Mouse (Mus musculus) midbrain, embryonic 16.5 days (tissue): ENCODE results near the gene Trim11. TPM values are rescaled to one million over a fixed set of nuclear protein-coding genes. Genes with fewer than 3 reads are reported as not detected.

Experiments
- ATAC-seq: fragments of 200-750 bp; cut with Nextera tagmentation; 2 replicates; pipeline ENCODE4 v1.8.0; 2017; ENCODE audit warnings: moderate TSS enrichment
- H3K27ac ChIP-seq: fragments of 300-500 bp; sonication (generic); 2 replicates; pipeline ENCODE4 v1.5.1; 2014; ENCODE audit warnings: mild to moderate bottlenecking, low read length, mixed read lengths
- H3K27me3 ChIP-seq: fragments of 300-500 bp; sonication (generic); 2 replicates; pipeline ENCODE4 v1.6.1; 2014; ENCODE audit warnings: low read depth, low read length, mixed read lengths; ENCODE audit not compliant: control insufficient read depth, insufficient read depth
- H3K36me3 ChIP-seq: fragments of 300-500 bp; sonication (generic); 2 replicates; pipeline ENCODE4 v1.6.1; 2014; ENCODE audit warnings: mild to moderate bottlenecking, low read length, moderate library complexity, mixed read lengths; ENCODE audit not compliant: control insufficient read depth, insufficient read depth
- H3K4me1 ChIP-seq: fragments of 300-500 bp; sonication (generic); 2 replicates; pipeline ENCODE4 v1.6.1; 2014; ENCODE audit warnings: mild to moderate bottlenecking, low read length, mixed read lengths; ENCODE audit not compliant: control insufficient read depth, insufficient read depth
- H3K4me2 ChIP-seq: fragments of 300-500 bp; sonication (generic); 2 replicates; pipeline ENCODE4 v1.6.1; 2014; ENCODE audit warnings: mild to moderate bottlenecking, low read length, mixed read lengths
- H3K4me3 ChIP-seq: fragments of 300-500 bp; sonication (generic); 2 replicates; pipeline ENCODE4 v1.5.1; 2014; ENCODE audit warnings: low read depth, mild to moderate bottlenecking, low read length, moderate library complexity, mixed read lengths
- H3K9ac ChIP-seq: fragments of 300-500 bp; sonication (generic); 2 replicates; pipeline ENCODE4 v1.6.1; 2014; ENCODE audit warnings: low read depth, low read length, mixed read lengths
- H3K9me3 ChIP-seq: fragments of 300-500 bp; sonication (generic); replicated peaks from 2 replicates; pipeline ENCODE4 v1.6.1; 2014; ENCODE audit warnings: mild to moderate bottlenecking, low read length, mixed read lengths; ENCODE audit not compliant: control insufficient read depth, poor library complexity, severe bottlenecking
- WGBS: fragments of 180-500 bp; shearing (Covaris S2); extraction: QIAGEN DNeasy Blood & Tissue Kit; methylation state at CpG from one replicate; pipeline ENCODE4 v1.1.7; 2014; 5-methylcytosine and 5-hydroxymethylcytosine counted together
- polyA plus RNA-seq: library from polyadenylated mRNA; unstranded; fragments of >200 nt; fragmentation: Nextera tagmentation; extraction: Ambion mirVana; gene quantifications from 2 replicates; pipeline ENCODE4 v1.2.1, GENCODE M21; 2015

Trim11 gene
- polyA plus RNA-seq, 1 experiment from 2014 or later, result 19.5 TPM

- H3K9ac ChIP-seq, result 0 out of 2 replicates have a peak overlapping the region, but pooled peaks have one; percentile 17
- ATAC-seq, result no peak
- 53% methylated on average over 14 of the region's 14 CpGs for WGBS
These were observed 3.9 kb downstream of the Trim11 start for GRCm38 (mm10) chr11:58981541-58982447.

GRCm38 (mm10) chr11:58982471-58983097 is 4.7 kb downstream of the Trim11 start:
- Histone ChIP-seq H3K27me3 (no peaks in the 10 kb centered on the region), H3K4me3 (no peak overlapping the region), H3K27ac (no peak overlapping the region), H3K9ac (no peak overlapping the region), H3K4me2 (no peak overlapping the region), H3K36me3 (peaks cover 32% of the 10 kb centered on the region), H3K4me1 (peaks cover 34% of the 10 kb centered on the region), H3K9me3 (no peaks in the 10 kb centered on the region)
- no peak for ATAC-seq
- WGBS, result 88% methylated on average over 18 of the region's 18 CpGs

More at GRCm38 (mm10) chr11:58981541-58982447, 3.9 kb downstream of the Trim11 start:
- Histone ChIP-seq H3K27ac (no peak overlapping the region), H3K4me3 (no peak overlapping the region), H3K27me3 (no peaks in the 10 kb centered on the region), H3K4me1 (peaks cover 38% of the 10 kb centered on the region), H3K9me3 (no peaks in the 10 kb centered on the region), H3K4me2 (no peak overlapping the region), H3K36me3 (peaks cover 30% of the 10 kb centered on the region)

GRCm38 (mm10) chr11:58983691-58984341 is 5.9 kb downstream of the Trim11 start:
- no peak for ATAC-seq
- H3K9me3 ChIP-seq, result no peaks in the 10 kb centered on the region
- no peak overlapping the region for H3K27ac ChIP-seq
- H3K9ac ChIP-seq, result no peak overlapping the region
- H3K4me3 ChIP-seq, result no peak overlapping the region
- H3K4me2 ChIP-seq, result no peak overlapping the region
- H3K36me3 ChIP-seq, result peaks cover 40% of the 10 kb centered on the region
- H3K4me1 ChIP-seq, result peaks cover 31% of the 10 kb centered on the region
- H3K27me3 ChIP-seq, result no peaks in the 10 kb centered on the region
- 92% methylated on average over 6 of the region's 6 CpGs for WGBS

DNA sequence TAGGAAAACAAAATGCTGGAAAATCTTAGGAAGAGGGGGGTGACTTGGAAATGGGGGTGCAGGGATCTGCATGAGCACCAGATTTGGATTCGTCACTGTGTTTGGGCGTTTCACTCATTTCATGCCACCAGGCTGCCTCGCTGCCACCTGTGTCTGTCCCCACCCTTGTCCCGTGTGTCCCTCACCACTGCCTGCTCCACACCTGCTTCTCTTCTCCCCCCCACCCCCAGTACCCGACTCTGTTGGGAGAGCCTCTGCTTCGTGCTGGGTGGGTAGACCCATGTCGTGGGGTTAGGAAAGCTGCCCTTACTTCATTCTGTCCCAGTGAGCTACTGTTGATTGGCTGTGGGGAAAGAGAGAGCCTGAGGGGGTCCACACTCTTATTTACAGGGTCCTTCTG is 6.8 kb downstream of the Trim11 start:
- no peaks in the 10 kb centered on the region for H3K27me3 ChIP-seq
- H3K4me1 ChIP-seq, result peaks cover 23% of the 10 kb centered on the region
- no peak overlapping the region for H3K27ac ChIP-seq
- peaks cover 45% of the 10 kb centered on the region for H3K36me3 ChIP-seq
- no peaks in the 10 kb centered on the region for H3K9me3 ChIP-seq
- 95% methylated on average over 7 of the region's 7 CpGs for WGBS
- no peak overlapping the region for H3K9ac ChIP-seq
- ATAC-seq, result no peak
- no peak overlapping the region for H3K4me3 ChIP-seq
- H3K4me2 ChIP-seq, result no peak overlapping the region

DNA sequence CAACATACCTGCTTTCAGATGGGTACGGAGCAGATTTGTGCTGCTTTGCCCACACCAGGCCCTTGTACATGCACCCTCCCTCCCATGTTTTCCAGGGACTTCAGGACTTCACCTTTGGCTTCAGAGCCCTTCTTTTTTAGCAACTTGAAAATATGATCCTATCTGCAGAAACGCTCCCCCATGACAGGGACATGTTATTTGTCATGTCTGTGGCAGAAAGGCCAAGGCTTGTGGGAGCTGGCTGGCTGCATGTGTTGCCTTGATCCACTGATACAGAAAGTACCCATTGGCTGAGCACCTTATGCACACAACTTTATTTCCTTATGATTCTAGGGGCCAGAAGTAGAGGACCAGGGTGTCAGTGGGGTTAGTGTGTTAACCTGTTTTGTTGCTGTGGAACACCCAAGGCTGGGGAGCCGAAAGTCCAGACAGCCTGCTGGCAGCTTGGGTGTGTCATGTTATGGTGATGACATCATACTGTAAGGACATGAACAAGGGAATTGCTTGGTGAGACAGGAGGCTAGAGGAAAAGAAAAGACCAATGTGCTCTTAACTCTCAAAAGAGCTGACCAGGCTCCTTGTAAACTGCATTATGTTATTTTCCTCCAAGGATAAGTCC is 7.5 kb downstream of the Trim11 start:
- H3K36me3 ChIP-seq, result peaks cover 52% of the 10 kb centered on the region
- 98% methylated on average over 3 of the region's 3 CpGs for WGBS
- H3K27ac ChIP-seq, result no peak overlapping the region
- no peaks in the 10 kb centered on the region for H3K9me3 ChIP-seq
- H3K4me2 ChIP-seq, result no peak overlapping the region
- H3K4me1 ChIP-seq, result peaks cover 15% of the 10 kb centered on the region
- H3K27me3 ChIP-seq, result no peaks in the 10 kb centered on the region
- no peak for ATAC-seq
- no peak overlapping the region for H3K4me3 ChIP-seq
- no peak overlapping the region for H3K9ac ChIP-seq

GRCm38 (mm10) chr11:58989166-58989565 is 11.3 kb downstream of the Trim11 start:
- H3K27ac ChIP-seq, result no peak overlapping the region
- H3K9ac ChIP-seq, result no peak overlapping the region
- H3K4me1 ChIP-seq, result no peaks in the 10 kb centered on the region
- H3K27me3 ChIP-seq, result no peaks in the 10 kb centered on the region
- no peaks in the 10 kb centered on the region for H3K9me3 ChIP-seq
- H3K36me3 ChIP-seq, result peaks cover 45% of the 10 kb centered on the region
- 97% methylated on average over 4 of the region's 4 CpGs for WGBS
- no peak overlapping the region for H3K4me3 ChIP-seq
- H3K4me2 ChIP-seq, result no peak overlapping the region
- no peak for ATAC-seq

DNA sequence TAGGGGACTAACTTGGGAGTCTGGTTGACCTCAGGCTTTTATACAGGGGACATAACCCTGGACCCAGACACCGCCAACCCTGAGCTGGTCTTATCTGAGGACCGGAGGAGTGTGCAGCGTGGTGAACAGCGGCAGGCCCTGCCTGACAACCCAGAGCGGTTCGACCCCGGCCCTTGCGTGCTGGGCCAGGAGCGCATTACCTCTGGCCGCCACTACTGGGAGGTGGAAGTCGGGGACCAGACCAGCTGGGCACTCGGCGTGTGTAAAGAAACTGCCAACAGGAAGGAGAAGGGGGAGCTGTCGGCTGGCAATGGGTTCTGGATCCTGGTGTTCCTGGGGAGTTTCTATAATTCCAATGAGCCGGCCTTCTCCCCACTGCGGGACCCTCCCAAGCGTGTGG is 12.2 kb downstream of the Trim11 start:
- Histone ChIP-seq H3K4me3 (no peak overlapping the region), H3K27me3 (peaks cover 1% of the 10 kb centered on the region; the same call in 1 of the 2 replicates), H3K4me2 (no peak overlapping the region), H3K4me1 (no peaks in the 10 kb centered on the region), H3K9ac (no peak overlapping the region), H3K27ac (no peak overlapping the region), H3K36me3 (peaks cover 40% of the 10 kb centered on the region), H3K9me3 (no peaks in the 10 kb centered on the region)
- no peak for ATAC-seq
- 93% methylated on average over 17 of the region's 17 CpGs for WGBS

DNA sequence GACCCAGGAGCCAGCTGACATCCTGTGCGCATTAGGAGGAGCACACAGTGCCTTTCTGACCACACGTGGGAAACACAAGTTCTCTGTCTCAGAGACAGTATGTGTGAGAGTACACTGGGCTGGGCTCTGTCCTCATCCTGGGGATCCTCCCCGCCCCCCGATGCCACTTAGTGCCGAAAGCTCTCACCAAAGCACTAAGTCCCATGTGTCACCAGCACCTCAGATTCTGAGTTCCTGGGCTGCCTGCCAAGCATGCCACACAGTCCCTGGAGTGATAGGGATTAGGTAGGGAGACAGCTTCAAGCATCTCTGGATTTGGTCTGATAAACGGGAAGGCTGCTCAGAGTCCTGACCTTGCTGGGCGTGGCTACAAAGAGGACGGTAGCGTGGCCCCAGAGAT is 12.9 kb downstream of the Trim11 start:
- peaks cover 8% of the 10 kb centered on the region; the same call in 1 of the 2 replicates for H3K27me3 ChIP-seq
- WGBS, result 83% methylated on average over 9 of the region's 9 CpGs
- H3K4me3 ChIP-seq, result no peak overlapping the region
- H3K9ac ChIP-seq, result no peak overlapping the region
- no peaks in the 10 kb centered on the region for H3K9me3 ChIP-seq
- H3K27ac ChIP-seq, result no peak overlapping the region
- no peak overlapping the region for H3K4me2 ChIP-seq
- ATAC-seq, result no peak
- H3K36me3 ChIP-seq, result peaks cover 35% of the 10 kb centered on the region
- no peaks in the 10 kb centered on the region for H3K4me1 ChIP-seq
